Mouse (Mus musculus) WW6 (cell line): ENCODE data around the gene Gadd45a.
"Not testable (repeated sequence)": the region's sequence is repeated elsewhere in the genome, so short reads cannot be mapped to it uniquely, and the experiment has no call there.

Experiments
- DNase-seq: peaks from one replicate; pipeline ENCODE4 v3.0.0-alpha.2; 2013; ENCODE audit warnings: low read depth, low spot score

The Gadd45a gene

GRCm38 (mm10) chr6:67019001-67019400 is 18.3 kb downstream of the Gadd45a start:
- DNase-seq = not testable (repeated sequence)

DNA sequence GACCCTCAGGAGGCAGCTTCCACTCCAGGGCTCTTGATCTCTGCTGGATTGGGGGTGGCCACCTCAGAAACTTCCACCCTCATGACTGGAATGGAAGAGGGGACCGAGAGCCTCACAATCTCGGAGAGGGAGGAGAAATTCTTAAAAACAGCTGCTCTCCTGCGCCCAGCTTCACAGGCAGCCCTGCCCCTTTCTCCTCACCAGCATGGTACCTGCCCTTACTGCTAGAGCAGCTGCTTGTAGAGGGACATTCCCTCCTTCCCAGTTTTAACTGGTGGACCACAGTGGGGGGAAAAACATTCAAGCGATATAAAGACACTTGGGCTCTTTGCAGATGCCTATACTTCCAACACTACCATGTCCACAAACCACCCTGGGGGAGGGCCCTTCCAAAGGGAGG is 18.9 kb downstream of the Gadd45a start:
- DNase-seq = no peak

- DNase-seq = no peak
These were observed 20.6 kb downstream of the Gadd45a start for GRCm38 (mm10) chr6:67016520-67017111.

- DNase-seq = no peak
These were observed 21.3 kb downstream of the Gadd45a start for GRCm38 (mm10) chr6:67015739-67016519.

GRCm38 (mm10) chr6:67014679-67015075 is 22.6 kb downstream of the Gadd45a start:
- no peak for DNase-seq

DNA sequence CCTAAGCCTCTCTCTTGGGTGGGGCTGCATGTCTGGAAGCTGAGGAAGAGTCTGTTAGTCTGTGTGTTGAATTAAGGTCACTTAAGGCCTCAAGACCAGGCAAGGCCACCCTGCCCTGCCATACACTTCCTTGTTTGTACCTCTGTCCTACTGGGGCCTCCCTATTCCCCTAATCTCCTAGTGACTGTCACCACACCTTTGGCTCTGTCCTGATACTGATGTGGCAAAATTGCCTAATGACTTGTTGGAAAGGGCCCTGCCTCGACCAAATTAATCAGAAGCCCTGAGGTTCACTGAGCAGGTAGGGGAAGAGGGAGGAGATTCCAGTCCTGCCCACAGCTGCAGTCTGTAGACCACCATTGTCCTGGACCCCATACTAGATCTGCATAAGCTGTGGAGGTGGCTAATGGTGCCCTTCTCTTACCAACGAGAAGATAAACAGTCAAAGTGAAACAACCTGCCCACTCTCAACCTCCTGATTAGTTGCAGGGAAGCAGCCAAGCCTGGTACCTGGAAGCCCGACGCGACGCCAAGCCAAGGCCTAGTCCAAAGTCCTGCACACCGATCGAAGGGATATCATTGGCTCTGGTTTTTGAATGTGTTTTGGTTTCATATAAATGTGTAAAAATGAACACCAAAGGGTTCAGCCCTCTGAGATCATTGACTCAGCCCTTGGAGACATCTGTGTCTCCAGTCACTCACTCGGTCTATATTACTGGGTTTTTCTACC is 23.1 kb downstream of the Gadd45a start:
- no peak for DNase-seq

DNA sequence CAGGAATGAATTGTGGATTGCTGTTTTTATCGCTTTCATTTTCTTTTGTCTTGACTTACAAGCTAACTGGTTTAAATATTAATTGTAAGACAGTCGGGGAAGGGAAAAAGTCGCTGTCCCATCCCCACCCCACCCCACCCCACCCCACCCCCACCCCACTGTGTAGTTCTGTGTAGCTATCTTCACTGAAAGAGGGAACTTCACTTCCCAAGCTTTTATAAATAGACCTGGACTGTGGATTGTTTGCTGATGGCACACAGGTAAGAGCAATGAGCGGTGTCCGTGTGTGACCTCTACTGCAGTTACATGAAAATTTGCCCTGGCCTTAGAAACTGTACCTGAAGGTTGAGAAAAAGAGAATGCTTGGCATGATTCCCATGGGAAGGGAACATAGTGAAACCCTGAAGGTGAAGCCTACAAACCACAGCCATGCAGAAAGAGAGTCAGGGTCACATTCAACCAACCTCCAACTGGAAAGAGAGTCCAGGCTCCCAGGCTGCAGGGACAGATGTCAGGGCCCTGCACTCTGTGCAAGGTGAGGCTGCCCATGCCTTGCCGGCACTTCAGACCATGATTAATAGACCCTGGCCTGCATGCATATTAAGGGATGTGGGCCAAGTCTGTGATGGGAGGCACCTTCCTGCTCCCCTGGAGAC is 23.8 kb downstream of the Gadd45a start:
- no peak for DNase-seq

- DNase-seq = no peak
These were observed 26.1 kb downstream of the Gadd45a start for GRCm38 (mm10) chr6:67011217-67011518.

- no peak for DNase-seq
These were observed 26.7 kb downstream of the Gadd45a start for GRCm38 (mm10) chr6:67010370-67011216.

DNA sequence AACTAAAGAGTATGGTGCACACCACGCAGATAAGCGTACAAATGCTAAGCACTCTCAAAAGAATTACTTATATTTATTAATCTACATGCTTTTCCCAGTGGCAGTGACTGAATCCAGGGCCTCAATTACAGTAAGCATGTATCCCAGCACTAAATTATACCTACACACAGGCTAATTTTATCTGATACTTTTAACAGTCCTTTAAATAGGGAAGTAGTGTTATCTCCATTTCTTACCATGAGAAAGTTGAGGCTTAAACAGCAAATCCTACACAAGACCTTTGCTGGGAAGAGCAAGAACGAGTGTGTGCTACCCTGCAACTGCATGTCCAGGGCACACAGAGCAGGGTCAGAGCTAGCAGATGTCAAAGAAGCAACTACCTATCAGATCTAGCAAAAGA is 27.4 kb downstream of the Gadd45a start:
- DNase-seq = no peak

DNA sequence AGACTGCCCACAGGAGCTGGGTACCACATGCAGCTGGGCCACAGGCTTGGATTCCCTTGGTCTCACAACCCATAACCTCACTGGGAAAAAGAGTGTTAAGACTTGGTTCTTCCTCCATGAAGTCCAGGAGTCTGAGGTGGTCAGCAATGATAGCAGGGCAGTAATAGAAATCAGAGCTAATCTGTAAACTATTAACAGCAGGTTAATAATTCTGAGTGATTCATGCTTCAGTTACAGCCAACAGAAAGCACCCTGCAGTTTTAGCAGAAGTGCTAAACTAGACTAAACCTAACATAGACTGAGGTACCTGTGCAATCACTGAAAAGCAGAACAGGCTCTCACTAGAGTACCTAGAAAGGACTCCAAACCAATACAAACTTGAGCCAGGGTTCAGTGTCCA is 37.5 kb downstream of the Gadd45a start:
- DNase-seq = no peak

- DNase-seq = no peak
These were observed 38.6 kb downstream of the Gadd45a start for GRCm38 (mm10) chr6:66998645-66999044.

- no peak for DNase-seq
These were observed 41.0 kb downstream of the Gadd45a start for GRCm38 (mm10) chr6:66996257-66996656.

DNA sequence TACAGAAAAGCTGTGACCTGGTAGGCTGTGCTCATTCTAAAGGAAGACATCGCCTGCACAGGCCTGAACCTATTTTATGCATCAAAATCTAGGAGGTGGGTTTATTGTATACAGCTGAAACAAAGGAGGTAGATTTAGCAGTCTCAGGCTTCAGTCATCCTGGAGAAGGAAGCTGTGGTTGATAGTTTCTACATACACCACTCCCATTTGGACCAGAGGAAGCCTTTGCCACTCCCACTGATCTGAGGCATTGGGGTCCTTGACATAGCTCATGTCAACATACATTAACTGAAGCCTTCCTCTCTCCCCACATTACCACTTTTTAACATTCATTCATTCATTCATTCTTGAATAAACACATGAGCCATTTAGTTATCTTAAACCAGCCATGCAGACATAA is 41.4 kb downstream of the Gadd45a start:
- no peak for DNase-seq

GRCm38 (mm10) chr6:66994981-66995380 is 42.3 kb downstream of the Gadd45a start:
- DNase-seq = no peak

DNA sequence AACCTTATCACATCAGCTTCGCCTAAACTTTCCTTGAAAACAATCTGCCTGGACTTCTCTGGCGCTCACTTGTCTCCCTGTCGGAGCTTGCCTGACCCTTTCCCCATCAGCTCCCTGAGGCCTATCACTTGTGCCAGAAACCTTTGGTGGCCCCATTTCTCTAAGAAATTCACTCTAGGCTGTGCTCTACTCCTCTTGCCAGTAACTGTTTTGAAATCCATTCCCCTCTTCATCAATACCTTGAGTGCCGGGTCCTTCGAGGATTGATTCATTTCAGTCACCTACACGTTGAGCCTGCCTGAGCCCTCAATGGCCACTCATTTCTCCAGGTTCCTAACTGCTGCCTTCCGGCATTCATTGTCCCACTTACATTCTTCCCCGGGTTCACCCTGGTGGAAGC is 44.5 kb downstream of the Gadd45a start:
- no peak for DNase-seq

DNA sequence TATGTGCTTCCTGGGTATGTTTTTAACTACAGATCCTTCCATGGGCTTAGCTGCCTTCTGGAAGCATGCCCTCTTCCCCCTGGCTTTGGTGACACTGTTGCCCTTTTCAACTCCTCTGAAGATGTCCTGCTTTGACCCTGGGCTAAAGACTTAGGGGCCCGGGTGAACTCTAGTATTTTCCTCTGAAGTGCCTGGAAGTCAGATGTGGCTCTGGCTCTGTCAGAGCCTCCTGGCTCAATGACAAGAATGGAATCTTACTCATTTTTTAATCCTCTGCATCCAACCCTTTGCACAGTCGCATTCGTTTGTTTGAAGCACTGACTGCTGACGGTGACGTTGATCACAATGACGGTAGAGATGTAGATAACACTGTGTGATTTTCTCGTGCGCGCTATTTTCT is 45.0 kb downstream of the Gadd45a start:
- DNase-seq = no peak

DNA sequence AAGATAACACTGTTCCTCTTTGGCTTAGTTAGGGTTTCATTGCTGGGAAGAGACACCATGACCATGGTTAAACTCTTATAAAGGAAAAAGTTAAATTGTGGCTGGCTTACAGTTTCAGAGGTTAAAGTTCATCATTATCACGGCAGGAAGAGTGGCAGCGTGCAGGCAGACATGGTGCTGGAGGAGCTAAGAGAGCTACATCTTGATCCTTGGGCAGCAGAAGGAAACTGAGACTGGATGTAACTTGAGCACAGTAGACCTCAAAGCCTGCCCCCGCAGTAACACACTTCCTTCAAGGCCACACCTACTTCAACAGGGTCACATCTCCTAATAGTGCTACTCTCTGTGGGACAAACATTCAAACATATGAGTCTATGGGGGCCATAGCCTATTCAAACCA is 47.7 kb downstream of the Gadd45a start:
- no peak for DNase-seq

DNA sequence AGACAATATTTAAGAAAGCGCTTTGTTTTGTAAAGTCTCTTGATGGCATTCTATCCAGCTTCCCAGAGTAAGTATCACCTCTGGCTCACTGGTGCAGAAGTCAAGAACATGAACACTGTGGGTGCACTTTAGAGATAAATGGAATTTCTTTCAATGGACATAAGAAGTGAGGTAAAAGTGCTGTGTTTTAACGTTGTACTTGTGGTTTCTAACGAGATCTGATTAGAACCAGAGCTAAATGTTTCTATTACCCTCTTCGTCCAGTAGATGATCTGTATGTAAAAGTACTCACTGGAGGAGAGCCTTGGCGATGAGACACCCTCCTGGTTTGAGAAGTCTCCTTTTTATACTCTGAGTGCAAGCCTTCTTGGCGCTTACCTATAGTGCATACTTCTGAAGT is 48.2 kb downstream of the Gadd45a start:
- DNase-seq = no peak

DNA sequence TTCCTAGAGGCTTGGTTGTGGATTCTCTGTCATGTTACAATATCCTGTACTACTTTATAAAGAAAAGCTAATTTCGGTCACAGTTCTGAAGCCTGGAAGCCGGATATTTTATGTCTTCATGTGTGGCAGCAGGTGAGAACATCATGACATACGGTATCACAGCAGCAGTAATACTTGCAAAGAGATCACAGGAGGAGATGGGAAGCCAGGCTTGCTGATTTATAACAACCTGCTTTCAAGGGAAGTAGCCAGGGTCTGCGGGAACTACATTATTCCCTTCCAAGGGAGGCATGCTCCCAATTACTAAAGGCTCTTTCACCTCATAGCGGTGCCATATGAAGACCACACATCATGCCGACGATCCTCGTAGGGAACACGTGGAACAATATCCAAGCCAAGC is 48.9 kb downstream of the Gadd45a start:
- no peak for DNase-seq

DNA sequence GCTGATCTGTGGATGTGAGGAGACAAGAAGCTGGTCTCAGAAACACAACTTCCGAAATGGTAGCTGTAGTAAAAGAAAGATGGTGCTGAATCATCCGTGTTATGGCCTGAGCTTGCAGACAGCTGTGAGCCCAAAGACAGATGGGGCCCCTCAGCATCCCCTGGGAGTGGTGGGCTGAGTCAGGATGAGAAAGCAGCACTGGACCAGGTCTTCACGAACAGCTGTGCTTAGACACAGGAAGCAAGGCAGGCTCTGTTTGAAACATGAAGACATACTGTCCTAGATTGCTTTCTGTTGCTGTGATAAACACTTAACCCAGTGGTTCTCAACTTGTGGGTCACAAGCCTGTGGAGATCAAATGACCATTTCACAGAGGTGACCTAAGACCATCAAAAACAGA is 49.6 kb downstream of the Gadd45a start:
- no peak for DNase-seq

GRCm38 (mm10) chr6:66986063-66986462 is 51.2 kb downstream of the Gadd45a start:
- DNase-seq = no peak
